9 mouse cellular contexts compared by ENCODE assay signal in genomic region chr10:96308713-96309445, GRCm38 (mm10).
DNase-seq lines count a peak whose midpoint lies in the region; ATAC-seq and TF ChIP-seq lines count a peak whose summit lies in the region.
"Had no signal": no experiment of that assay in that cellular context is flagged by ENCODE, and none has a peak within 500 bp of the region (broad histone marks: within the 10 kb centered on the region; RNA-seq: fewer than 3 reads in every experiment).

No protein-coding gene starts in this region.

- no peaks in the 10 kb centered on the region for H3K27me3 ChIP-seq in CH12.LX (replicated peaks)
- no peaks in the 10 kb centered on the region for H3K27me3 ChIP-seq in hindbrain, embryonic 11.5 days (ENCODE audit: control insufficient read depth, insufficient read depth, low read length)
- no peaks in the 10 kb centered on the region for H3K27me3 ChIP-seq in midbrain, embryonic 14.5 days (ENCODE audit: control insufficient read depth, insufficient read depth, low read length)

- no peak overlapping the region for H3K4me3 ChIP-seq in CH12.LX (replicated peaks in 1 of 3; ENCODE audit: low read depth in 2 of 3, low read length in 2 of 3, poor library complexity in 1 of 3)
- H3K4me3 ChIP-seq in ES-E14 (ENCODE audit: insufficient read depth in 1 of 2, low read depth in 1 of 2, low read length in 2 of 2, poor library complexity in 1 of 2, severe bottlenecking in 1 of 2) = no peak overlapping the region
- no peak overlapping the region for H3K4me3 ChIP-seq in hindbrain, embryonic 11.5 days (ENCODE audit: low read depth, low read length)
- no peak overlapping the region for H3K4me3 ChIP-seq in midbrain, embryonic 14.5 days (replicated peaks; ENCODE audit: low read depth, low read length)

- H3K4me1 ChIP-seq in CH12.LX (ENCODE audit: control insufficient read depth in 1 of 2, insufficient read depth in 2 of 2) = peaks cover 11 to 35% of the 10 kb centered on the region in 2 experiments
- H3K4me1 ChIP-seq in ES-E14 (ENCODE audit: control insufficient read depth in 2 of 2, insufficient read depth in 2 of 2, low read length in 2 of 2, poor library complexity in 1 of 2) = peaks cover 0 to 6% of the 10 kb centered on the region in 2 experiments; a peak in 1 of 4 replicates
- H3K4me1 ChIP-seq in hindbrain, embryonic 11.5 days (replicated peaks; ENCODE audit: control insufficient read depth, insufficient read depth, low read length) = 0 out of 2 replicates have a peak, but pooled peaks cover 2% of the 10 kb centered on the region
- peaks cover 11% of the 10 kb centered on the region; the same call in 1 of the 2 replicates for H3K4me1 ChIP-seq in midbrain, embryonic 14.5 days (ENCODE audit: control insufficient read depth, insufficient read depth, low read length)

- peak overlapping the region; percentile 9; the same call in 1 of the 2 replicates for H3K9ac ChIP-seq in CH12.LX (ENCODE audit: insufficient read depth, low read depth)
- no peak overlapping the region for H3K9ac ChIP-seq in ES-E14 (ENCODE audit: insufficient read depth, low read depth, low read length, poor library complexity, severe bottlenecking)
- H3K9ac ChIP-seq in hindbrain, embryonic 11.5 days (ENCODE audit: low read depth, low read length) = no peak overlapping the region
- no peak overlapping the region for H3K9ac ChIP-seq in midbrain, embryonic 14.5 days (replicated peaks; ENCODE audit: low read length)

- H3K4me2 ChIP-seq in CH12.LX (ENCODE audit: insufficient read depth, low read depth, poor library complexity, severe bottlenecking) = peak overlapping the region; percentile 85
- no peak overlapping the region for H3K4me2 ChIP-seq in hindbrain, embryonic 11.5 days (replicated peaks; ENCODE audit: low read depth, low read length)
- no peak overlapping the region for H3K4me2 ChIP-seq in midbrain, embryonic 14.5 days (ENCODE audit: low read length)

- no peak for TF ChIP-seq EP300 in CH12.LX (IDR thresholded peaks at IDR 0.05; ENCODE audit: low read length)

- no peak for TF ChIP-seq RAD21 in CH12.LX (IDR thresholded peaks at IDR 0.05; ENCODE audit: low read depth, low read length)

- dilution Hi-C loops in CH12.LX (cut with MboI; ENCODE audit: extremely low pct_ligation_motif_present, extremely low pct_unique_long_range_greater_than_20kb, low sequenced_read_pairs) = no loop called here

- DNase-seq in CH12.LX (ENCODE audit: extremely low read depth) (no peak), ES-E14 (ENCODE audit: low read depth, low spot score) (peak; percentile 78)
- DNase-seq in embryo, embryonic 9.5 days (ENCODE audit: extremely low spot score) = peak; percentile 65
- peak; percentile 77 for DNase-seq in hindbrain, embryonic 11.5 days (ENCODE audit: low spot score)
- DNase-seq in midbrain, embryonic 14.5 days = peak; percentile 74
- no peak for DNase-seq in adrenal gland, adult 8-10 months
- no peak for DNase-seq in c-Kit-positive CD71-positive TER-119-positive erythroid progenitor cells, embryonic 14.5 days (ENCODE audit: low spot score)
- no peak for DNase-seq in urinary bladder, postnatal 25 days (ENCODE audit: low spot score)

- H3K36me3 ChIP-seq in CH12.LX (replicated peaks in 1 of 2; ENCODE audit: control insufficient read depth in 1 of 2, insufficient read depth in 1 of 2, low read length in 1 of 2) (no peaks in the 10 kb centered on the region), ES-E14 (ENCODE audit: control insufficient read depth, insufficient read depth, low read length, poor library complexity, severe bottlenecking) (no peaks in the 10 kb centered on the region)
- H3K36me3 ChIP-seq in hindbrain, embryonic 11.5 days (ENCODE audit: control insufficient read depth, insufficient read depth, low read length) = no peaks in the 10 kb centered on the region
- H3K36me3 ChIP-seq in midbrain, embryonic 14.5 days (ENCODE audit: control insufficient read depth, insufficient read depth, low read length) = no peaks in the 10 kb centered on the region

- TF ChIP-seq POLR2A in CH12.LX (IDR thresholded peaks at IDR 0.05; ENCODE audit: low read depth, low read length) = no peak

- TF ChIP-seq CTCF in CH12.LX (conservative IDR thresholded peaks at IDR 0.05 in 1 of 2, IDR thresholded peaks at IDR 0.05 in 1 of 2; ENCODE audit: low read depth in 2 of 2, low read length in 2 of 2) = no peak

- WGBS in hindbrain, embryonic 11.5 days = 6% methylated on average over 7 of the region's 7 CpGs
- 8% methylated on average over 7 of the region's 7 CpGs for WGBS in midbrain, embryonic 14.5 days

- H3K27ac ChIP-seq in CH12.LX (ENCODE audit: insufficient read depth, low read depth) = peak overlapping the region; percentile 74; the same call in 1 of the 2 replicates
- no peak overlapping the region for H3K27ac ChIP-seq in ES-E14 (ENCODE audit: insufficient read depth, low read depth, low read length, poor library complexity, severe bottlenecking)
- H3K27ac ChIP-seq in hindbrain, embryonic 11.5 days (ENCODE audit: low read depth, low read length) = peak overlapping the region; percentile 58
- peak overlapping the region; percentile 4 for H3K27ac ChIP-seq in midbrain, embryonic 14.5 days (replicated peaks; ENCODE audit: low read depth, low read length)
- H3K27ac ChIP-seq: macrophage had no signal

- H3K79me2 ChIP-seq in CH12.LX (replicated peaks; ENCODE audit: control insufficient read depth, extremely low read depth, insufficient read depth, poor library complexity, severe bottlenecking) = peaks cover 5% of the 10 kb centered on the region; the same call in 1 of the 2 replicates

- peaks cover 6% of the 10 kb centered on the region for H3K9me3 ChIP-seq in CH12.LX (replicated peaks; ENCODE audit: low read length)
- no peaks in the 10 kb centered on the region for H3K9me3 ChIP-seq in ES-E14 (ENCODE audit: control insufficient read depth, insufficient read depth, low read depth, low read length)
- no peaks in the 10 kb centered on the region; the same call in 1 of the 2 replicates for H3K9me3 ChIP-seq in hindbrain, embryonic 11.5 days (ENCODE audit: control insufficient read depth, low read length)
- no peaks in the 10 kb centered on the region for H3K9me3 ChIP-seq in midbrain, embryonic 14.5 days (ENCODE audit: control insufficient read depth, low read length)

- peak; percentile 92 for ATAC-seq in hindbrain, embryonic 11.5 days (ENCODE audit: low FRiP score)
- ATAC-seq in midbrain, embryonic 14.5 days (ENCODE audit: low FRiP score, low TSS enrichment) = peak; percentile 79

- in situ Hi-C loops in CH12.LX (cut with MboI; ENCODE audit: low pct_ligation_motif_present, low pct_unique_long_range_greater_than_20kb, low sequenced_read_pairs) = no loop called here
- in situ Hi-C loops in ES-E14 (cut with MboI; ENCODE audit: low sequenced_read_pairs in 2 of 2, unreplicated experiment in 2 of 2) = no loop called here

TF ChIP-seq in CH12.LX, 34 proteins besides CTCF, POLR2A, EP300 and RAD21:
- peak; percentile 3; the same call in 1 of the 2 replicates for TF ChIP-seq TCF12 (IDR thresholded peaks at IDR 0.05; ENCODE audit: low read depth, low read length)
- TF ChIP-seq UBTF (IDR thresholded peaks at IDR 0.05; ENCODE audit: low read depth, low read length) = no peak

TF ChIP-seq in ES-E14, 5 proteins besides CTCF, POLR2A, EP300 and RAD21:
- TF ChIP-seq MAFK (IDR thresholded peaks at IDR 0.05; ENCODE audit: insufficient read depth, low read depth, low read length) = no peak
- no peak for TF ChIP-seq ZNF384 (IDR thresholded peaks at IDR 0.05; ENCODE audit: low read depth, low read length)
- no peak for TF ChIP-seq CHD2 (IDR thresholded peaks at IDR 0.05; ENCODE audit: low read depth, low read length)

Comparison
In these comparisons a context has a peak if more than half of its experiments do, and no peak if none do; other contexts are left out.
1. DNase-seq: peak in ES-E14 (single experiment), embryo, embryonic 9.5 days (single experiment), hindbrain, embryonic 11.5 days (single experiment) and midbrain, embryonic 14.5 days (single experiment); none in CH12.LX (single experiment), adrenal gland, adult 8-10 months (single experiment), c-Kit-positive CD71-positive TER-119-positive erythroid progenitor cells, embryonic 14.5 days (single experiment) and urinary bladder, postnatal 25 days (single experiment).